Mouse (Mus musculus): ENCODE measurements around the gene Gm27029. TPM values are rescaled to one million over a fixed set of nuclear protein-coding genes. Genes with fewer than 3 reads are reported as not detected.

Gm27029 gene
- total RNA-seq, 2 experiments from 2014 or later = not detected

GRCm38 (mm10) chr11:101357505-101358182 is 67.0 kb downstream of the Gm27029 start:
- ATAC-seq (replicated peaks; ENCODE audit: low FRiP score, poor library complexity, severe bottlenecking) = no peak

Other genes with a start within 250 kb of the Gm27029 start
- gene Ccr10, start 249.4 kb downstream of the Gm27029 start, total RNA-seq (2015; ENCODE audit: low replicate concordance) = 0.63 TPM in 1 of 2 replicates, not detected in the other
- not detected in 2 replicates for gene Ccr10, start 249.4 kb downstream of the Gm27029 start, total RNA-seq (2017; ENCODE audit: low replicate concordance)
- gene Ezh1, start 198.3 kb downstream of the Gm27029 start, total RNA-seq (2015; ENCODE audit: low replicate concordance) = 161 and 177 TPM in 2 replicates
- 208 and 251 TPM in 2 replicates for gene Ezh1, start 198.3 kb downstream of the Gm27029 start, total RNA-seq (2017; ENCODE audit: low replicate concordance)
- gene Ramp2, start 178.8 kb downstream of the Gm27029 start, total RNA-seq (2015; ENCODE audit: low replicate concordance) = 2.7 TPM in 1 of 2 replicates, not detected in the other
- not detected in 2 replicates for gene Ramp2, start 178.8 kb downstream of the Gm27029 start, total RNA-seq (2017; ENCODE audit: low replicate concordance)
- gene Vps25, start 171.1 kb downstream of the Gm27029 start, total RNA-seq (2015; ENCODE audit: low replicate concordance) = 83.8 and 91.5 TPM in 2 replicates
- 25.0 and 31.3 TPM in 2 replicates for gene Vps25, start 171.1 kb downstream of the Gm27029 start, total RNA-seq (2017; ENCODE audit: low replicate concordance)
- 2.3 and 17.7 TPM in 2 replicates for gene Wnk4, start 164.2 kb downstream of the Gm27029 start, total RNA-seq (2015; ENCODE audit: low replicate concordance)
- gene Wnk4, start 164.2 kb downstream of the Gm27029 start, total RNA-seq (2017; ENCODE audit: low replicate concordance) = 1.5 and 6.0 TPM in 2 replicates
- gene Cntd1, start 145.8 kb downstream of the Gm27029 start, total RNA-seq (2015; ENCODE audit: low replicate concordance) = 0.96 TPM in 1 of 2 replicates, not detected in the other
- 2.2 and 5.4 TPM in 2 replicates for gene Cntd1, start 145.8 kb downstream of the Gm27029 start, total RNA-seq (2017; ENCODE audit: low replicate concordance)
- gene Coa3, start 145.7 kb downstream of the Gm27029 start, total RNA-seq (2015; ENCODE audit: low replicate concordance) = 12.3 and 29.8 TPM in 2 replicates
- gene Coa3, start 145.7 kb downstream of the Gm27029 start, total RNA-seq (2017; ENCODE audit: low replicate concordance) = 5.3 and 10.6 TPM in 2 replicates
- 98.0 and 105 TPM in 2 replicates for gene Becn1, start 122.5 kb downstream of the Gm27029 start, total RNA-seq (2015; ENCODE audit: low replicate concordance)
- 362 and 618 TPM in 2 replicates for gene Becn1, start 122.5 kb downstream of the Gm27029 start, total RNA-seq (2017; ENCODE audit: low replicate concordance)
- 797 and 835 TPM in 2 replicates for gene Psme3, start 108.6 kb downstream of the Gm27029 start, total RNA-seq (2015; ENCODE audit: low replicate concordance)
- 707 and 918 TPM in 2 replicates for gene Psme3, start 108.6 kb downstream of the Gm27029 start, total RNA-seq (2017; ENCODE audit: low replicate concordance)
- 47.1 and 65.0 TPM in 2 replicates for gene Aoc2, start 99.7 kb downstream of the Gm27029 start, total RNA-seq (2015; ENCODE audit: low replicate concordance)
- 44.1 and 45.0 TPM in 2 replicates for gene Aoc2, start 99.7 kb downstream of the Gm27029 start, total RNA-seq (2017; ENCODE audit: low replicate concordance)
- 4.0 and 6.9 TPM in 2 replicates for gene Aoc3, start 94.2 kb downstream of the Gm27029 start, total RNA-seq (2015; ENCODE audit: low replicate concordance)
- gene Aoc3, start 94.2 kb downstream of the Gm27029 start, total RNA-seq (2017; ENCODE audit: low replicate concordance) = 2.9 and 6.6 TPM in 2 replicates
- not detected in 2 replicates for gene G6pc, start 57.2 kb downstream of the Gm27029 start, total RNA-seq (2015; ENCODE audit: low replicate concordance)
- 0.70 TPM in 1 of 2 replicates, not detected in the other for gene G6pc, start 57.2 kb downstream of the Gm27029 start, total RNA-seq (2017; ENCODE audit: low replicate concordance)
- 2.9 and 5.2 TPM in 2 replicates for gene Aarsd1, start 7.2 kb downstream of the Gm27029 start, total RNA-seq (2015; ENCODE audit: low replicate concordance)
- 4.6 and 17.4 TPM in 2 replicates for gene Aarsd1, start 7.2 kb downstream of the Gm27029 start, total RNA-seq (2017; ENCODE audit: low replicate concordance)
- 2.1 and 3.3 TPM in 2 replicates for gene Rundc1, start 289 bp upstream of the Gm27029 start, total RNA-seq (2015; ENCODE audit: low replicate concordance)
- 0.56 and 2.7 TPM in 2 replicates for gene Rundc1, start 289 bp upstream of the Gm27029 start, total RNA-seq (2017; ENCODE audit: low replicate concordance)
- gene Ptges3l, start 537 bp upstream of the Gm27029 start, total RNA-seq (2015; ENCODE audit: low replicate concordance) = 2.9 TPM in 1 of 2 replicates, not detected in the other
- not detected in 2 replicates for gene Ptges3l, start 537 bp upstream of the Gm27029 start, total RNA-seq (2017; ENCODE audit: low replicate concordance)
- 108 and 182 TPM in 2 replicates for gene Rpl27, start 17.5 kb upstream of the Gm27029 start, total RNA-seq (2015; ENCODE audit: low replicate concordance)
- gene Rpl27, start 17.5 kb upstream of the Gm27029 start, total RNA-seq (2017; ENCODE audit: low replicate concordance) = 176 and 239 TPM in 2 replicates
- 71.9 and 78.0 TPM in 2 replicates for gene Ifi35, start 23.6 kb upstream of the Gm27029 start, total RNA-seq (2015; ENCODE audit: low replicate concordance)
- gene Ifi35, start 23.6 kb upstream of the Gm27029 start, total RNA-seq (2017; ENCODE audit: low replicate concordance) = 62.4 and 81.0 TPM in 2 replicates
- not detected in 2 replicates for gene Rnd2, start 40.2 kb upstream of the Gm27029 start, total RNA-seq (2015; ENCODE audit: low replicate concordance)
- gene Rnd2, start 40.2 kb upstream of the Gm27029 start, total RNA-seq (2017; ENCODE audit: low replicate concordance) = 1.4 TPM in 1 of 2 replicates, not detected in the other
- gene Vat1, start 41.4 kb upstream of the Gm27029 start, total RNA-seq (2015; ENCODE audit: low replicate concordance) = 12.3 and 16.1 TPM in 2 replicates
- gene Vat1, start 41.4 kb upstream of the Gm27029 start, total RNA-seq (2017; ENCODE audit: low replicate concordance) = 6.7 and 8.1 TPM in 2 replicates
- gene Brca1, start 127.2 kb upstream of the Gm27029 start, total RNA-seq (2015; ENCODE audit: low replicate concordance) = 20.7 and 26.3 TPM in 2 replicates
- 48.9 and 52.9 TPM in 2 replicates for gene Brca1, start 127.2 kb upstream of the Gm27029 start, total RNA-seq (2017; ENCODE audit: low replicate concordance)
- 128 and 158 TPM in 2 replicates for gene Nbr1, start 127.4 kb upstream of the Gm27029 start, total RNA-seq (2015; ENCODE audit: low replicate concordance)
- gene Nbr1, start 127.4 kb upstream of the Gm27029 start, total RNA-seq (2017; ENCODE audit: low replicate concordance) = 218 and 300 TPM in 2 replicates
- gene Tmem106a, start 157.4 kb upstream of the Gm27029 start, total RNA-seq (2015; ENCODE audit: low replicate concordance) = 6.9 and 16.9 TPM in 2 replicates
- gene Tmem106a, start 157.4 kb upstream of the Gm27029 start, total RNA-seq (2017; ENCODE audit: low replicate concordance) = 3.6 and 3.8 TPM in 2 replicates
- not detected in 2 replicates for gene Gm11634, start 174.5 kb upstream of the Gm27029 start, total RNA-seq (2015; ENCODE audit: low replicate concordance)
- gene Gm11634, start 174.5 kb upstream of the Gm27029 start, total RNA-seq (2017; ENCODE audit: low replicate concordance) = not detected in 2 replicates
- 6.7 and 18.6 TPM in 2 replicates for gene Rdm1, start 202.4 kb upstream of the Gm27029 start, total RNA-seq (2015; ENCODE audit: low replicate concordance)
- gene Rdm1, start 202.4 kb upstream of the Gm27029 start, total RNA-seq (2017; ENCODE audit: low replicate concordance) = 4.6 and 6.2 TPM in 2 replicates
- not detected in 2 replicates for gene Arl4d, start 240.7 kb upstream of the Gm27029 start, total RNA-seq (2015; ENCODE audit: low replicate concordance)
- 0.85 and 1.5 TPM in 2 replicates for gene Arl4d, start 240.7 kb upstream of the Gm27029 start, total RNA-seq (2017; ENCODE audit: low replicate concordance)

All from erythroblast, adult 5-6 weeks (primary cell).